Mouse (Mus musculus): Measurements from ENCODE around the gene Gm20604. TPM values are rescaled to one million over a fixed set of nuclear protein-coding genes. Genes with fewer than 3 reads are reported as not detected.
A peak's percentile ranks its signal among the peaks of the same experiment; 100 is the strongest.

Gene Gm20604
- polyA plus RNA-seq, 1 experiment from 2014 or later: 19.1 TPM

DNA sequence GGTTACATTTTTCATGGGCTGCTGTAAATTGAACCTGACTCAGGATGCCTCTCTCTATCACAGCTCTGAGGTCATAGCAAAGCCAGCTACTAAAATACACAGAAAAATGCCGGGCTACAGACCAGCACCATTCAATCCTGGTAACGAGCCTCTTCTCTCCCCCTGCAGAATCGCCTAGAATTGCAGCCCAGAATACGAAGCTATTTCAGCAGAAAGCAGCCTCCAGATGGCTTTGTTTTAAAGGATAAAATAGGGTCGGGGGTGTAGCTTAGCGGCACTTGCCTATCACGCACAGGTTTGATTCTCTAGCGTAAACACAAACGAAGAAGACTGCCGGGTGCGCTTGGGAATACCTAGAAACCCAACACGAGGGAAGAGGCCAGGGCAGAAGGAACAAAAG is 58.0 kb downstream of the Gm20604 start:
- no peak overlapping the region for H3K9ac ChIP-seq (ENCODE audit: low read depth, low read length)
- H3K27me3 ChIP-seq (replicated peaks; ENCODE audit: control insufficient read depth, insufficient read depth, low read length): no peaks in the 10 kb centered on the region
- no peak overlapping the region for H3K4me2 ChIP-seq
- 70% methylated on average over 12 of the region's 12 CpGs for WGBS
- DNase-seq (ENCODE audit: low spot score) (no peak), ATAC-seq (replicated peaks; ENCODE audit: low FRiP score) (no peak)
- no peak overlapping the region for H3K27ac ChIP-seq (ENCODE audit: low read depth, low read length)
- no peaks in the 10 kb centered on the region for H3K36me3 ChIP-seq (ENCODE audit: control insufficient read depth, insufficient read depth, low read length)
- H3K4me1 ChIP-seq (replicated peaks; ENCODE audit: control insufficient read depth, insufficient read depth, low read length): peaks cover 48% of the 10 kb centered on the region
- no peak overlapping the region for H3K4me3 ChIP-seq (ENCODE audit: low read depth, low read length)
- no peaks in the 10 kb centered on the region for H3K9me3 ChIP-seq (ENCODE audit: control insufficient read depth, low read length)

GRCm38 (mm10) chr12:102699156-102699555 is 59.3 kb downstream of the Gm20604 start:
- Histone ChIP-seq H3K27ac (ENCODE audit: low read depth, low read length) (no peak overlapping the region), H3K36me3 (ENCODE audit: control insufficient read depth, insufficient read depth, low read length) (no peaks in the 10 kb centered on the region), H3K4me2 (no peak overlapping the region), H3K27me3 (replicated peaks; ENCODE audit: control insufficient read depth, insufficient read depth, low read length) (no peaks in the 10 kb centered on the region), H3K9ac (ENCODE audit: low read depth, low read length) (no peak overlapping the region), H3K4me1 (replicated peaks; ENCODE audit: control insufficient read depth, insufficient read depth, low read length) (peaks cover 44% of the 10 kb centered on the region), H3K4me3 (ENCODE audit: low read depth, low read length) (no peak overlapping the region), H3K9me3 (ENCODE audit: control insufficient read depth, low read length) (no peaks in the 10 kb centered on the region)
- ATAC-seq (replicated peaks; ENCODE audit: low FRiP score) (no peak), DNase-seq (ENCODE audit: low spot score) (no peak)
- 54% methylated on average over 1 of the region's 1 CpGs for WGBS

- Histone ChIP-seq H3K4me2 (no peak overlapping the region), H3K4me3 (ENCODE audit: low read depth, low read length) (no peak overlapping the region), H3K9ac (ENCODE audit: low read depth, low read length) (0 out of 2 replicates have a peak overlapping the region, but pooled peaks have one; percentile 22), H3K27me3 (replicated peaks; ENCODE audit: control insufficient read depth, insufficient read depth, low read length) (no peaks in the 10 kb centered on the region), H3K9me3 (ENCODE audit: control insufficient read depth, low read length) (no peaks in the 10 kb centered on the region), H3K27ac (ENCODE audit: low read depth, low read length) (no peak overlapping the region), H3K4me1 (replicated peaks; ENCODE audit: control insufficient read depth, insufficient read depth, low read length) (peaks cover 36% of the 10 kb centered on the region), H3K36me3 (ENCODE audit: control insufficient read depth, insufficient read depth, low read length) (no peaks in the 10 kb centered on the region)
- ATAC-seq (replicated peaks; ENCODE audit: low FRiP score) (peak; percentile 52), DNase-seq (ENCODE audit: low spot score) (no peak)
- 47% methylated on average over 1 of the region's 1 CpGs for WGBS
Measured at GRCm38 (mm10) chr12:102698089-102698684, 60.3 kb downstream of the Gm20604 start.

- DNase-seq (ENCODE audit: low spot score) (no peak), ATAC-seq (replicated peaks; ENCODE audit: low FRiP score) (no peak)
- Histone ChIP-seq H3K27me3 (replicated peaks; ENCODE audit: control insufficient read depth, insufficient read depth, low read length) (no peaks in the 10 kb centered on the region), H3K4me3 (ENCODE audit: low read depth, low read length) (no peak overlapping the region), H3K4me1 (replicated peaks; ENCODE audit: control insufficient read depth, insufficient read depth, low read length) (peaks cover 30% of the 10 kb centered on the region), H3K9me3 (ENCODE audit: control insufficient read depth, low read length) (no peaks in the 10 kb centered on the region), H3K27ac (ENCODE audit: low read depth, low read length) (no peak overlapping the region), H3K9ac (ENCODE audit: low read depth, low read length) (no peak overlapping the region), H3K36me3 (ENCODE audit: control insufficient read depth, insufficient read depth, low read length) (no peaks in the 10 kb centered on the region), H3K4me2 (no peak overlapping the region)
- WGBS: 78% methylated on average over 7 of the region's 7 CpGs
Measured at GRCm38 (mm10) chr12:102697381-102697780, 61.1 kb downstream of the Gm20604 start.

DNA sequence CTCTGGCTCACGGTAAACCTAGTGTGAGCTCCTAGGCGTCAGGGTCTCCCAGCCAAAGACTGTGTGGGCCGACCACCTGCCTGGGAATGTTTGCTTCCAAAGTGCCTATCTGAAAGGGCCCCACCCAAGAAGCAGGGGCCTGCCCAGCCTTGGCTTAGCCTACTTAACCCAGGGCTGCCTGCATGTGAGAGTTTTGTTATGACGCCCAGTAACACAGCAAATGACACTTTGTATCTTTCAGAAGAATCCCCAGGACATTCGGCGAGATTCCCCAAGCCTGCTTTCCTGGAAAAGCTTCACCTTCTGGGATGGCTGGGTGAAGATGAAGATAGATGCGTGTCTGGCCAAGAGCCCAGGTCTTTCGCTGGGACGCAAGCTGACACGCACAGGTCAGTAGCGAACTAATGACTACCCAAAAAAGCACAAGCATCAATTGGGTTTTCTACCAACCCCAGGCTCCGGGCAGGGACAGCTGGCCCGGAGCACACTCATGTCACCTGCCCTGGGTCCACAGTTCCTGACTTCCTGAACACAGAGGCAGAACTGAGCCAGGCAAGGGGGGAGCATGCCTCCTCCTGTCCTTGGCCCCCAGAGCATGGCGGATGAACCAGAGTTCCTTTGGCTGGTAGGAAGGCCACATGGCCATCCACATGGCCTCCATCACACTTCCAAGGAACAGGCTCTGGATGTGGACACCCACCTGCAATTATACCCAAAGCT is 61.7 kb downstream of the Gm20604 start:
- ATAC-seq (replicated peaks; ENCODE audit: low FRiP score) (no peak), DNase-seq (ENCODE audit: low spot score) (no peak)
- WGBS: 85% methylated on average over 14 of the region's 14 CpGs
- Histone ChIP-seq H3K4me1 (replicated peaks; ENCODE audit: control insufficient read depth, insufficient read depth, low read length) (peaks cover 30% of the 10 kb centered on the region), H3K9ac (ENCODE audit: low read depth, low read length) (no peak overlapping the region), H3K27ac (ENCODE audit: low read depth, low read length) (no peak overlapping the region), H3K4me2 (no peak overlapping the region), H3K27me3 (replicated peaks; ENCODE audit: control insufficient read depth, insufficient read depth, low read length) (no peaks in the 10 kb centered on the region), H3K4me3 (ENCODE audit: low read depth, low read length) (no peak overlapping the region), H3K36me3 (ENCODE audit: control insufficient read depth, insufficient read depth, low read length) (no peaks in the 10 kb centered on the region), H3K9me3 (ENCODE audit: control insufficient read depth, low read length) (no peaks in the 10 kb centered on the region)

- no peaks in the 10 kb centered on the region for H3K27me3 ChIP-seq (replicated peaks; ENCODE audit: control insufficient read depth, insufficient read depth, low read length)
- ATAC-seq (replicated peaks; ENCODE audit: low FRiP score): no peak
- no peak overlapping the region for H3K27ac ChIP-seq (ENCODE audit: low read depth, low read length)
- no peak overlapping the region for H3K9ac ChIP-seq (ENCODE audit: low read depth, low read length)
- no peak overlapping the region for H3K4me3 ChIP-seq (ENCODE audit: low read depth, low read length)
- H3K4me2 ChIP-seq: no peak overlapping the region
- H3K36me3 ChIP-seq (ENCODE audit: control insufficient read depth, insufficient read depth, low read length): no peaks in the 10 kb centered on the region
- DNase-seq (ENCODE audit: low spot score): no peak
- 73% methylated on average over 18 of the region's 18 CpGs for WGBS
- no peaks in the 10 kb centered on the region for H3K9me3 ChIP-seq (ENCODE audit: control insufficient read depth, low read length)
- H3K4me1 ChIP-seq (replicated peaks; ENCODE audit: control insufficient read depth, insufficient read depth, low read length): peaks cover 30% of the 10 kb centered on the region
Measured at GRCm38 (mm10) chr12:102695369-102696239, 62.9 kb downstream of the Gm20604 start.

DNA sequence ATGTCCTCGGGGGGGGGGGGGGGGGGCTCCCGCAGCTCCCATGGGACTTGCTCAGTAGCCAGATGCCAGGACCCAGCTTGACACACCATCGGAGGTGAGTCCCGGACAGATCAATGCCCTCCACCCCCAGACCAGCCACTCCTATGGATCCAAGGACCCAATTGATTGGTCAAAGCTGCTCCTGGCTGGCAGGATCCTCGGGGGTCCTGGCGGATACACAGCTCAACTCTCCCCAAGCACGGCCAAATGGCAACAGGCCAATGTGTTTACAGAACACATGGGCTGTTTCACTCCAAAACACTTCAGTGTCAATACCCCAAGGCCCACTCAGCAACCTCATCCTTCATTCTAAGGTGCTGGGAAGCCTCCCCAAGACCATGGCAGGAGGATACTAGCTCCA is 66.7 kb downstream of the Gm20604 start:
- H3K9ac ChIP-seq (ENCODE audit: low read depth, low read length): no peak overlapping the region
- no peaks in the 10 kb centered on the region for H3K27me3 ChIP-seq (replicated peaks; ENCODE audit: control insufficient read depth, insufficient read depth, low read length)
- no peak overlapping the region for H3K4me2 ChIP-seq
- H3K4me1 ChIP-seq (replicated peaks; ENCODE audit: control insufficient read depth, insufficient read depth, low read length): peaks cover 9% of the 10 kb centered on the region
- WGBS: 77% methylated on average over 7 of the region's 7 CpGs
- H3K36me3 ChIP-seq (ENCODE audit: control insufficient read depth, insufficient read depth, low read length): no peaks in the 10 kb centered on the region; the same call in 1 of the 2 replicates
- H3K27ac ChIP-seq (ENCODE audit: low read depth, low read length): no peak overlapping the region
- ATAC-seq (replicated peaks; ENCODE audit: low FRiP score): no peak
- no peaks in the 10 kb centered on the region for H3K9me3 ChIP-seq (ENCODE audit: control insufficient read depth, low read length)
- DNase-seq (ENCODE audit: low spot score): no peak
- no peak overlapping the region for H3K4me3 ChIP-seq (ENCODE audit: low read depth, low read length)

Measured in liver, embryonic 11.5 days (tissue).